Mouse (Mus musculus) heart, embryonic 12.5 days (tissue): ENCODE measurements at regions not wholly inside any gene's neighbourhood (a gene's known extent, or its start where the extent isn't known, plus 50 kb on each side); places are given as distances from the start of the nearest gene placed in this dataset.

ENCODE experiments used
- ATAC-seq: fragments of 200-750 bp; cut with Nextera tagmentation; 2 replicates; pipeline ENCODE4 v1.8.0; 2017; ENCODE audit warnings: moderate TSS enrichment, moderate library complexity; ENCODE audit not compliant: insufficient number of reproducible peaks, low FRiP score
- H3K27ac ChIP-seq: fragments of 300-500 bp; sonication (generic); 2 replicates; pipeline ENCODE4 v1.5.1; 2016; ENCODE audit warnings: mild to moderate bottlenecking, moderate library complexity; ENCODE audit not compliant: poor library complexity, severe bottlenecking
- H3K27me3 ChIP-seq: fragments of 300-500 bp; sonication (generic); replicated peaks from 2 replicates; pipeline ENCODE4 v1.6.1; 2016; ENCODE audit warnings: mild to moderate bottlenecking, moderate library complexity
- H3K36me3 ChIP-seq: fragments of 300-500 bp; sonication (generic); 2 replicates; pipeline ENCODE4 v1.6.1; 2016; ENCODE audit warnings: mild to moderate bottlenecking, moderate library complexity
- H3K4me1 ChIP-seq: fragments of 300-500 bp; sonication (generic); replicated peaks from 2 replicates; pipeline ENCODE4 v1.6.1; 2016; ENCODE audit warnings: mild to moderate bottlenecking
- H3K4me2 ChIP-seq: fragments of 300-500 bp; sonication (generic); 2 replicates; pipeline ENCODE4 v1.6.1; 2016; ENCODE audit warnings: mild to moderate bottlenecking, moderate library complexity
- H3K4me3 ChIP-seq: fragments of 300-500 bp; sonication (generic); 2 replicates; pipeline ENCODE4 v1.5.1; 2016; ENCODE audit warnings: mild to moderate bottlenecking
- H3K9ac ChIP-seq: fragments of 300-500 bp; sonication (generic); 2 replicates; pipeline ENCODE4 v1.6.1; 2016; ENCODE audit warnings: mild to moderate bottlenecking, moderate library complexity
- H3K9me3 ChIP-seq: fragments of 300-500 bp; sonication (generic); replicated peaks from 2 replicates; pipeline ENCODE4 v1.6.1; 2016; ENCODE audit warnings: mild to moderate bottlenecking, moderate library complexity
- WGBS: fragments of 180-500 bp; shearing (Covaris S2); methylation state at CpG from one replicate; pipeline ENCODE4 v1.1.7; 2016; 5-methylcytosine and 5-hydroxymethylcytosine counted together

GRCm38 (mm10) chr4:89466766-89467165, 155.9 kb upstream of the Cdkn2b start:
- Histone ChIP-seq H3K9me3 (no peaks in the 10 kb centered on the region), H3K9ac (no peak overlapping the region), H3K27ac (no peak overlapping the region), H3K4me2 (no peak overlapping the region), H3K36me3 (no peaks in the 10 kb centered on the region), H3K4me1 (0 out of 2 replicates have a peak, but pooled peaks cover 2% of the 10 kb centered on the region), H3K4me3 (no peak overlapping the region), H3K27me3 (no peaks in the 10 kb centered on the region)
- ATAC-seq = no peak
- WGBS = 84% methylated on average over 3 of the region's 3 CpGs

- ATAC-seq = no peak
- Histone ChIP-seq H3K4me1 (peaks cover 5% of the 10 kb centered on the region; the same call in 1 of the 2 replicates), H3K9me3 (no peaks in the 10 kb centered on the region), H3K9ac (no peak overlapping the region), H3K4me3 (no peak overlapping the region), H3K36me3 (no peaks in the 10 kb centered on the region), H3K27ac (no peak overlapping the region), H3K4me2 (no peak overlapping the region), H3K27me3 (no peaks in the 10 kb centered on the region)
- 89% methylated on average over 4 of the region's 4 CpGs for WGBS
Measured at GRCm38 (mm10) chr4:89463121-89463520, 152.3 kb upstream of the Cdkn2b start.

DNA sequence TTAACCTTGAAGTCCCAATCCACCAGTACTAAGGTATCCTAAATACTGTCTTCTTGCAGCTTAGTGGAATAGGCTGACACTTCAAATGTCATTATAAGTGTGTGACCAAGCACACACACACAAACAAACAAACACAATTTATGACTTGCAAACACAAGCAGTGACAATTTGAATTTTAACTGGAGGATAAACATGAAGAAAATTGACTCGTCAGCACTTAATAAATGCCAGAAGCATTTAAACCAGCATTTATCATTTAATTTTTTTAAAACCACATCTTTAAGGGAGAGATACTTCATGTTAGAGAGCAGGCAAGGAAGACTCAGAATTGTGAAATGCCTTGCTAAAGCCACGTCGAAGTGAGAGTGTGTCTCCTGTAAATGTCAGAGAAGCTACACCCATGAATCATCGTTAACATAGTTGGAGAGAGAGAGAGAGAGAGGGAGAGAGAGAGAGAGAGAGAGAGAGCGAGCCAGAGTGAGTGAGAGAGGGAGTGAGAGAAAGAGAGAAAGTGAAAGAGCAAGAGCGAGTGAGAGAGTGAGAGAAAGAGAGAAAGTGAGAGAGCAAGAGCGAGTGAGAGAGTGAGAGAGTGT, 149.4 kb upstream of the Cdkn2b start:
- Histone ChIP-seq H3K4me2 (0 out of 2 replicates have a peak overlapping the region, but pooled peaks have one; percentile 16), H3K27ac (no peak overlapping the region), H3K9ac (no peak overlapping the region), H3K4me3 (no peak overlapping the region), H3K9me3 (no peaks in the 10 kb centered on the region), H3K36me3 (no peaks in the 10 kb centered on the region), H3K4me1 (peaks cover 5% of the 10 kb centered on the region; the same call in 1 of the 2 replicates), H3K27me3 (no peaks in the 10 kb centered on the region)
- 51% methylated on average over 7 of the region's 7 CpGs for WGBS
- ATAC-seq = no peak

- Histone ChIP-seq H3K4me3 (no peak overlapping the region), H3K27me3 (no peaks in the 10 kb centered on the region), H3K9me3 (no peaks in the 10 kb centered on the region), H3K4me2 (no peak overlapping the region), H3K27ac (no peak overlapping the region), H3K4me1 (peaks cover 5% of the 10 kb centered on the region; the same call in 1 of the 2 replicates), H3K36me3 (no peaks in the 10 kb centered on the region), H3K9ac (no peak overlapping the region)
- ATAC-seq = no peak
- 79% methylated on average over 1 of the region's 1 CpGs for WGBS
Measured at GRCm38 (mm10) chr4:89459346-89459666, 148.5 kb upstream of the Cdkn2b start.

DNA sequence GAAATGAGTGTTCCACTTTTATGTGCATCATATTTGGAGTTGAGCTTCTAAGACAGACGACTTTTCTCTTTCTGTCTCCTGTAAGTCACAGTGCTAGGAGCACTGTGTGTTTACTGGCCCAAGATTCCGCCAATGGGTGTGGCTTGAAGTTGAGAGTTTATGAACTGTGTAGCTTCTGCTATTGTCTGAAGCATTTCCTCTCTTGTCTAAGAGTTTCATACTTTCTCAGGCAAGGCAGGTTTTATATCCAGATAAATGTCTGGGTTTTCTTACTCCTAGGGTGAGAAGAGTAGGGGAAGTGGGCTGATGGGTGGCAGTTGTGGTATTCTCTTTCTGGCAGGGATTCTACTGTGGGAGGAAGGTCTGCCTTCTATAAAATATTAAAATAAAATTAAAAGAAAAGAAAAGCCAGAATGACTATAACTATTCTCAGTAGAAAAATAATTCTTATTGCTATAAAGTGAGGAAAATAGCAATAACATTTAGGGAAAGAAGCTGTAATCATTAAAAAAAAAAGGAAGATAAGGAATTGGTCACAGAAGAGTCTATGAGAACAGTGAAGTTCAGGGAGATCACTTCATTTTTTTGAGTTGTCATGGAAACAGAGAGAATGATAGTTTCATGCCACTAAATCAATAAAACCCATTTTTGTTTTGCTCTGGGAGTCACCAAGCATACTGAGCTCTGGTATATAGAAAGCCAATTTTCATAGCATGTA, 147.9 kb upstream of the Cdkn2b start:
- 61% methylated on average over 2 of the region's 2 CpGs for WGBS
- no peak for ATAC-seq

DNA sequence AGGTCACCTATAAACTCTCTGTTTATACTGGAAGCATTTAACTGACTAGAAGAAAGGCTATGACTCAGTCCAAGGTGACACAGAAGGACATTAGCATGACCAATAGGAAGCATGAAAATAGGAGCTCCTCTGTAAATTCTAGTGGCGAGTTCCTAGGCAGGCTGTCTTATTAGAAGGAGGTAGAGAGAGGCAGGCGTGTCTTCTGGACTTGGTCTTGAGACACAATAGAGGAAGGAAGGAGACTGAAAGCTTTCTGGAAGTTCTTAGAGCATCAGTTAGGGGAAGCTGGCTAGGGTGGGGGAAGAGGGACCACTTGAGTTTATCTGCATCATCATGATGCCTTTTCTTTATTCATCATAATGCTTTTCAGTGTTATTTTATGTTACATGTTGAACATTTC, 147.0 kb upstream of the Cdkn2b start:
- Histone ChIP-seq H3K27ac (no peak overlapping the region), H3K4me3 (no peak overlapping the region), H3K36me3 (no peaks in the 10 kb centered on the region), H3K9ac (no peak overlapping the region), H3K9me3 (no peaks in the 10 kb centered on the region), H3K4me2 (no peak overlapping the region), H3K27me3 (no peaks in the 10 kb centered on the region), H3K4me1 (peaks cover 5% of the 10 kb centered on the region; the same call in 1 of the 2 replicates)
- no peak for ATAC-seq
- WGBS = 83% methylated on average over 2 of the region's 2 CpGs

More for the DNA sequence above, 147.9 kb upstream of the Cdkn2b start:
- no peak overlapping the region for H3K27ac ChIP-seq
- no peaks in the 10 kb centered on the region for H3K9me3 ChIP-seq
- H3K27me3 ChIP-seq = no peaks in the 10 kb centered on the region
- no peak overlapping the region for H3K9ac ChIP-seq
- no peaks in the 10 kb centered on the region for H3K36me3 ChIP-seq
- H3K4me2 ChIP-seq = no peak overlapping the region
- no peak overlapping the region for H3K4me3 ChIP-seq
- peaks cover 5% of the 10 kb centered on the region; the same call in 1 of the 2 replicates for H3K4me1 ChIP-seq

GRCm38 (mm10) chr4:89454926-89455325, 144.1 kb upstream of the Cdkn2b start:
- H3K4me2 ChIP-seq = no peak overlapping the region
- H3K9me3 ChIP-seq = no peaks in the 10 kb centered on the region
- H3K4me1 ChIP-seq = no peaks in the 10 kb centered on the region
- ATAC-seq = no peak
- no peak overlapping the region for H3K27ac ChIP-seq
- H3K9ac ChIP-seq = no peak overlapping the region
- no peaks in the 10 kb centered on the region for H3K36me3 ChIP-seq
- WGBS = 85% methylated on average over 5 of the region's 5 CpGs
- no peaks in the 10 kb centered on the region for H3K27me3 ChIP-seq
- H3K4me3 ChIP-seq = no peak overlapping the region

DNA sequence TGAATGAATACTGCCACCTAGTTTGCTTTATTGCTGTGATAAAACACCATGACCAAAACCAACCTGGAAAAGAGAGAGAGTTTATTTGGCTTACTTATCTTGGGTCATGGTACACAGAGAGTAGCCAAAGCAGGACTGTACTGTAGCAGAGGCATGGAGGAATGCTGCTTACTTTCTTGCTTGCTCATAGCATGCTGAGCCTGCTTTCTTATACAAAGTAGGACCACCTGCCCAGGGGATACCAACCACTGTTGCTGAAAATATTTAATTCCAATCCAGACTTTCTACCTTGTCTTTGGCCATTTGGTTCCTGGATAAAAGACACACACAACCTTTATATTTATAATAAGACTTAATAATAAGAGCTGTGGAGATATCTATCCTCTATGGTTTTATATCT, 142.2 kb upstream of the Cdkn2b start:
- no peaks in the 10 kb centered on the region for H3K9me3 ChIP-seq
- ATAC-seq = no peak
- no peaks in the 10 kb centered on the region for H3K36me3 ChIP-seq
- no peak overlapping the region for H3K9ac ChIP-seq
- no peaks in the 10 kb centered on the region for H3K4me1 ChIP-seq
- no peak overlapping the region for H3K4me2 ChIP-seq
- no peak overlapping the region for H3K27ac ChIP-seq
- no peaks in the 10 kb centered on the region for H3K27me3 ChIP-seq
- H3K4me3 ChIP-seq = no peak overlapping the region

GRCm38 (mm10) chr4:89451741-89452140, 140.9 kb upstream of the Cdkn2b start:
- WGBS = 81% methylated on average over 2 of the region's 2 CpGs
- Histone ChIP-seq H3K4me3 (no peak overlapping the region), H3K4me2 (no peak overlapping the region), H3K27ac (no peak overlapping the region), H3K27me3 (no peaks in the 10 kb centered on the region), H3K36me3 (no peaks in the 10 kb centered on the region), H3K9me3 (no peaks in the 10 kb centered on the region), H3K4me1 (0 out of 2 replicates have a peak, but pooled peaks cover 2% of the 10 kb centered on the region), H3K9ac (no peak overlapping the region)
- no peak for ATAC-seq

GRCm38 (mm10) chr4:89446765-89447487, 136.1 kb upstream of the Cdkn2b start:
- ATAC-seq = no peak
- no peak overlapping the region for H3K4me2 ChIP-seq
- peaks cover 19% of the 10 kb centered on the region for H3K4me1 ChIP-seq
- no peak overlapping the region for H3K4me3 ChIP-seq
- no peak overlapping the region for H3K9ac ChIP-seq
- no peaks in the 10 kb centered on the region for H3K9me3 ChIP-seq
- no peak overlapping the region for H3K27ac ChIP-seq
- no peaks in the 10 kb centered on the region for H3K27me3 ChIP-seq
- no peaks in the 10 kb centered on the region for H3K36me3 ChIP-seq
- 66% methylated on average over 8 of the region's 8 CpGs for WGBS

GRCm38 (mm10) chr4:89446156-89446716, 135.4 kb upstream of the Cdkn2b start:
- 54% methylated on average over 6 of the region's 6 CpGs for WGBS
- Histone ChIP-seq H3K36me3 (no peaks in the 10 kb centered on the region), H3K4me3 (no peak overlapping the region), H3K27me3 (no peaks in the 10 kb centered on the region), H3K27ac (no peak overlapping the region), H3K4me2 (0 out of 2 replicates have a peak overlapping the region, but pooled peaks have one; percentile 17), H3K4me1 (peaks cover 19% of the 10 kb centered on the region), H3K9ac (no peak overlapping the region), H3K9me3 (no peaks in the 10 kb centered on the region)
- no peak for ATAC-seq
